34 mouse cellular contexts compared by ENCODE assay signal in genomic region chr1:171716232-171716631, GRCm38 (mm10). TPM values are rescaled to one million over a fixed set of nuclear protein-coding genes. Genes with fewer than 3 reads are reported as not detected.
"Had no signal": no experiment of that assay in that cellular context is flagged by ENCODE, and none has a peak within 500 bp of the region (broad histone marks: within the 10 kb centered on the region; RNA-seq: fewer than 3 reads in every experiment).

No protein-coding gene starts in this region.

- ATAC-seq: liver, embryonic 12.5 days; liver, postnatal 0 days; lung, postnatal 0 days; midbrain, embryonic 13.5 days; midbrain, embryonic 15.5 days; midbrain, embryonic 16.5 days had no signal

- H3K27ac ChIP-seq: limb, embryonic 10.5 days; limb, embryonic 12.5 days; limb, embryonic 13.5 days; limb, embryonic 15.5 days; liver, embryonic 12.5 days; liver, embryonic 13.5 days; liver, embryonic 14.5 days; liver, embryonic 15.5 days; lung, embryonic 15.5 days; macrophage; midbrain, embryonic 10.5 days; midbrain, embryonic 12.5 days; midbrain, embryonic 13.5 days; midbrain, embryonic 15.5 days; neural tube, embryonic 12.5 days had no signal

- H3K36me3 ChIP-seq: limb, embryonic 10.5 days; limb, embryonic 12.5 days; limb, embryonic 13.5 days; limb, embryonic 15.5 days; liver, embryonic 12.5 days; liver, embryonic 13.5 days; liver, embryonic 15.5 days; lung, embryonic 15.5 days; midbrain, embryonic 10.5 days; midbrain, embryonic 12.5 days; midbrain, embryonic 13.5 days; midbrain, embryonic 15.5 days; neural tube, embryonic 12.5 days had no signal

- DNase-seq: left cerebral cortex, postnatal 4 days; liver; liver, embryonic 13.5 days; liver, postnatal 0 days; lung, adult 18-20 months; lung, adult 2 months; lung, embryonic 14.5 days; lung, postnatal 10 days; lung, postnatal 14 days; lung, postnatal 36 days; lung, postnatal 4 days; midbrain, embryonic 14.5 days had no signal

- H3K4me3 ChIP-seq: limb, embryonic 10.5 days; limb, embryonic 12.5 days; limb, embryonic 13.5 days; limb, embryonic 15.5 days; liver, embryonic 12.5 days; liver, embryonic 13.5 days; liver, embryonic 15.5 days; lung, embryonic 15.5 days; megakaryocyte, embryonic 14.5 days; midbrain, embryonic 10.5 days; midbrain, embryonic 12.5 days; midbrain, embryonic 13.5 days; midbrain, embryonic 15.5 days; myocyte; neural tube, embryonic 12.5 days had no signal

- H3K9me3 ChIP-seq: limb, embryonic 10.5 days; limb, embryonic 12.5 days; limb, embryonic 13.5 days; limb, embryonic 15.5 days; liver, embryonic 12.5 days; liver, embryonic 13.5 days; liver, embryonic 15.5 days; lung, embryonic 15.5 days; midbrain, embryonic 10.5 days; midbrain, embryonic 12.5 days; midbrain, embryonic 13.5 days; midbrain, embryonic 15.5 days; neural tube, embryonic 12.5 days had no signal

- H3K4me1 ChIP-seq: limb, embryonic 10.5 days; limb, embryonic 12.5 days; limb, embryonic 13.5 days; limb, embryonic 15.5 days; liver, embryonic 12.5 days; liver, embryonic 13.5 days; liver, embryonic 15.5 days; lung, embryonic 15.5 days; midbrain, embryonic 10.5 days; midbrain, embryonic 12.5 days; midbrain, embryonic 13.5 days; midbrain, embryonic 15.5 days; neural tube, embryonic 12.5 days had no signal

- H3K27me3 ChIP-seq: limb, embryonic 12.5 days; limb, embryonic 13.5 days; limb, embryonic 15.5 days; liver, embryonic 12.5 days; liver, embryonic 13.5 days; liver, embryonic 15.5 days; lung, embryonic 15.5 days; megakaryocyte, embryonic 14.5 days; midbrain, embryonic 12.5 days; midbrain, embryonic 13.5 days; midbrain, embryonic 15.5 days; neural tube, embryonic 12.5 days had no signal

- H3K4me2 ChIP-seq: limb, embryonic 12.5 days; limb, embryonic 13.5 days; limb, embryonic 15.5 days; liver, embryonic 11.5 days; liver, embryonic 12.5 days; liver, embryonic 13.5 days; liver, embryonic 15.5 days; lung, embryonic 14.5 days; lung, embryonic 15.5 days; midbrain, embryonic 11.5 days; midbrain, embryonic 12.5 days; midbrain, embryonic 13.5 days; midbrain, embryonic 15.5 days; neural tube, embryonic 12.5 days had no signal

- H3K9ac ChIP-seq: limb, embryonic 12.5 days; limb, embryonic 13.5 days; limb, embryonic 15.5 days; liver, embryonic 12.5 days; liver, embryonic 13.5 days; liver, embryonic 14.5 days; liver, embryonic 15.5 days; liver, postnatal 0 days; lung, embryonic 14.5 days; lung, embryonic 15.5 days; midbrain, embryonic 12.5 days; midbrain, embryonic 13.5 days; midbrain, embryonic 15.5 days; neural tube, embryonic 12.5 days had no signal

RNA-seq across cellular contexts. Expression of gene Cd48, which starts 34.4 kb away (rescaled TPM):
- polyA plus RNA-seq: myocyte had no signal

RNA-seq across cellular contexts. Expression of gene Slamf1, which starts 50.7 kb away (rescaled TPM):
- total RNA-seq: megakaryocyte, adult 5-6 weeks had no signal
- polyA plus RNA-seq: liver, adult 2 months; myocyte had no signal
